Comparison of ENCODE assay signal across 8 mouse cellular contexts in genomic region chrX:95196104-95196919, GRCm38 (mm10). TPM values are rescaled to one million over a fixed set of nuclear protein-coding genes. Genes with fewer than 3 reads are reported as not detected.
DNase-seq lines count a peak whose midpoint lies in the region; ATAC-seq and TF ChIP-seq lines count a peak whose summit lies in the region.

Gene Arhgef9, minus strand, starts transcription at chrX:95196856.

- H3K4me3 ChIP-seq in layer of hippocampus, adult 2 months: peak within 1 kb of the TSS; percentile 59
- peak within 1 kb of the TSS; percentile 49 for H3K4me3 ChIP-seq in forebrain, postnatal 0 days (ENCODE audit: low read depth, low read length)
- H3K4me3 ChIP-seq in hindbrain, embryonic 13.5 days: peak within 1 kb of the TSS; percentile 47
- peak within 1 kb of the TSS; percentile 45 for H3K4me3 ChIP-seq in limb, embryonic 15.5 days
- peak within 1 kb of the TSS; percentile 42 for H3K4me3 ChIP-seq in neural tube, embryonic 14.5 days (ENCODE audit: low read depth, low read length)
- no peak within 1 kb of the TSS for H3K4me3 ChIP-seq in thymus, adult 2 months (ENCODE audit: control insufficient read depth, insufficient read depth, low read length)

- peak; percentile 86 for ATAC-seq in forebrain, postnatal 0 days
- ATAC-seq in hindbrain, embryonic 13.5 days (ENCODE audit: low FRiP score): peak; percentile 92
- no peak for ATAC-seq in limb, embryonic 15.5 days (ENCODE audit: insufficient number of reproducible peaks, low FRiP score, low TSS enrichment, low read depth)
- ATAC-seq in neural tube, embryonic 14.5 days (ENCODE audit: low read depth): peak; percentile 90

- no peaks in the 10 kb centered on the region for H3K27me3 ChIP-seq in forebrain, postnatal 0 days (ENCODE audit: insufficient read depth, low read length)
- H3K27me3 ChIP-seq in hindbrain, embryonic 13.5 days: no peaks in the 10 kb centered on the region
- H3K27me3 ChIP-seq in limb, embryonic 15.5 days: no peaks in the 10 kb centered on the region
- no peaks in the 10 kb centered on the region for H3K27me3 ChIP-seq in neural tube, embryonic 14.5 days (ENCODE audit: control insufficient read depth, insufficient read depth, low read length)
- H3K27me3 ChIP-seq in thymus, adult 2 months (ENCODE audit: control insufficient read depth, insufficient read depth, low read length): no peaks in the 10 kb centered on the region

- H3K27ac ChIP-seq in layer of hippocampus, adult 2 months: peak within 1 kb of the TSS; percentile 90
- peak within 1 kb of the TSS; percentile 82 for H3K27ac ChIP-seq in forebrain, postnatal 0 days (ENCODE audit: low read depth, low read length)
- peak within 1 kb of the TSS; percentile 84 for H3K27ac ChIP-seq in hindbrain, embryonic 13.5 days
- peak within 1 kb of the TSS; percentile 50 for H3K27ac ChIP-seq in limb, embryonic 15.5 days
- peak within 1 kb of the TSS; percentile 70 for H3K27ac ChIP-seq in neural tube, embryonic 14.5 days (ENCODE audit: low read depth, low read length)
- H3K27ac ChIP-seq in thymus, adult 2 months (ENCODE audit: control insufficient read depth, insufficient read depth, low read length): no peak within 1 kb of the TSS

- WGBS in forebrain, postnatal 0 days: 33% methylated on average over 24 of the region's 24 CpGs
- WGBS in hindbrain, embryonic 13.5 days: 23% methylated on average over 23 of the region's 24 CpGs
- 28% methylated on average over 24 of the region's 24 CpGs for WGBS in limb, embryonic 15.5 days
- 15% methylated on average over 15 of the region's 24 CpGs for WGBS in neural tube, embryonic 14.5 days
- WGBS in thymus, adult 2 months: 8% methylated on average over 19 of the region's 24 CpGs

- H3K4me2 ChIP-seq in forebrain, postnatal 0 days (ENCODE audit: low read depth): peak within 1 kb of the TSS; percentile 50
- H3K4me2 ChIP-seq in hindbrain, embryonic 13.5 days: peak within 1 kb of the TSS; percentile 60
- H3K4me2 ChIP-seq in limb, embryonic 15.5 days: peak within 1 kb of the TSS; percentile 53
- H3K4me2 ChIP-seq in neural tube, embryonic 14.5 days (ENCODE audit: low read depth, low read length): peak within 1 kb of the TSS; percentile 44

- no peaks in the 10 kb centered on the region for H3K9me3 ChIP-seq in forebrain, postnatal 0 days (ENCODE audit: low read length)
- no peaks in the 10 kb centered on the region for H3K9me3 ChIP-seq in hindbrain, embryonic 13.5 days
- H3K9me3 ChIP-seq in limb, embryonic 15.5 days: no peaks in the 10 kb centered on the region
- no peaks in the 10 kb centered on the region for H3K9me3 ChIP-seq in neural tube, embryonic 14.5 days (ENCODE audit: control insufficient read depth, low read length)

- peak within 1 kb of the TSS; percentile 65 for H3K9ac ChIP-seq in forebrain, postnatal 0 days
- H3K9ac ChIP-seq in hindbrain, embryonic 13.5 days: peak within 1 kb of the TSS; percentile 71
- H3K9ac ChIP-seq in limb, embryonic 15.5 days: peak within 1 kb of the TSS; percentile 28; the same call in 1 of the 2 replicates
- H3K9ac ChIP-seq in neural tube, embryonic 14.5 days (replicated peaks; ENCODE audit: low read depth, low read length): peak within 1 kb of the TSS; percentile 62

- H3K4me1 ChIP-seq in forebrain, postnatal 0 days (ENCODE audit: insufficient read depth): no peaks in the 10 kb centered on the region
- 0 out of 2 replicates have a peak, but pooled peaks cover 5% of the 10 kb centered on the region for H3K4me1 ChIP-seq in hindbrain, embryonic 13.5 days (replicated peaks)
- no peaks in the 10 kb centered on the region for H3K4me1 ChIP-seq in limb, embryonic 15.5 days
- H3K4me1 ChIP-seq in neural tube, embryonic 14.5 days (ENCODE audit: control insufficient read depth, insufficient read depth, low read length): no peaks in the 10 kb centered on the region
- no peaks in the 10 kb centered on the region; the same call in 1 of the 2 replicates for H3K4me1 ChIP-seq in thymus, adult 2 months (replicated peaks; ENCODE audit: control insufficient read depth, insufficient read depth, low read length)

- no peaks in the 10 kb centered on the region for H3K36me3 ChIP-seq in forebrain, postnatal 0 days (ENCODE audit: insufficient read depth)
- H3K36me3 ChIP-seq in hindbrain, embryonic 13.5 days: no peaks in the 10 kb centered on the region
- no peaks in the 10 kb centered on the region for H3K36me3 ChIP-seq in limb, embryonic 15.5 days
- H3K36me3 ChIP-seq in neural tube, embryonic 14.5 days (ENCODE audit: control insufficient read depth, insufficient read depth, low read length): no peaks in the 10 kb centered on the region
- H3K36me3 ChIP-seq in thymus, adult 2 months (ENCODE audit: control insufficient read depth, insufficient read depth, low read length): no peaks in the 10 kb centered on the region

- TF ChIP-seq POLR2A in thymus, adult 2 months (IDR thresholded peaks at IDR 0.05; ENCODE audit: control insufficient read depth, extremely low read depth, insufficient read depth, low read length, poor library complexity): no peak

- DNase-seq in layer of hippocampus, adult 2 months (ENCODE audit: low spot score in 2 of 2): peak in 1 of 2 experiments; percentile 14
- DNase-seq in layer of hippocampus, adult 9-10 months (ENCODE audit: low spot score): no peak
- peak; percentile 36 to 52 for DNase-seq in cerebellum, adult 18-20 months
- DNase-seq in forebrain, postnatal 0 days: peak; percentile 51
- no peak for DNase-seq in thymus, adult 2 months

- TF ChIP-seq CTCF in layer of hippocampus, adult 2 months (conservative IDR thresholded peaks at IDR 0.05): no peak
- TF ChIP-seq CTCF in forebrain, postnatal 0 days (IDR thresholded peaks at IDR 0.05; ENCODE audit: low read depth): no peak
- no peak for TF ChIP-seq CTCF in thymus, adult 2 months (IDR thresholded peaks at IDR 0.05; ENCODE audit: borderline replicate concordance, control insufficient read depth, extremely low read depth, insufficient read depth, low read length, poor library complexity)

RNA-seq across cellular contexts. Expression of gene Arhgef9, which starts in this region (rescaled TPM):
- total RNA-seq in layer of hippocampus, adult 2 months (2021): 100 to 1,000 TPM; 279 to 295 TPM
- 66.4 and 71.1 TPM in 2 replicates for total RNA-seq in forebrain, postnatal 0 days (2014; rRNA removed)
- polyA plus RNA-seq in forebrain, postnatal 0 days (2015; fragmentation: Nextera tagmentation; extraction: Ambion mirVana): 28.3 and 30.5 TPM in 2 replicates
- 43.9 and 45.6 TPM in 2 replicates for polyA plus RNA-seq in hindbrain, embryonic 13.5 days (2015; fragmentation: Nextera tagmentation; extraction: Ambion mirVana)
- polyA plus RNA-seq in limb, embryonic 15.5 days (2015; fragmentation: Nextera tagmentation; extraction: Ambion mirVana): 19.6 and 22.3 TPM in 2 replicates
- 36.6 and 60.5 TPM in 2 replicates for polyA plus RNA-seq in neural tube, embryonic 14.5 days (2014; fragmentation: Nextera tagmentation; extraction: Ambion mirVana)
- polyA plus RNA-seq in thymus, adult 2 months (2012; rRNA removed): 0.93 and 1.2 TPM in 2 replicates

Comparison
In these comparisons a context has a peak if more than half of its experiments do, and no peak if none do; other contexts are left out.
1. DNase-seq: peak in cerebellum, adult 18-20 months (2 of 2) and forebrain, postnatal 0 days (single experiment); none in layer of hippocampus, adult 9-10 months (single experiment) and thymus, adult 2 months (single experiment).
2. Peak in every context shown above with its lines, with median percentiles within 50 percentile points of each other: H3K4me2 ChIP-seq and H3K9ac ChIP-seq.